Mouse (Mus musculus) naive thymus-derived CD4-positive, alpha-beta T cell, adult 2 months (primary cell): ENCODE measurements around the gene Tmem104.

Experiments
- DNase-seq: peaks from one replicate; pipeline ENCODE4 v3.0.0-alpha.2; 2011; ENCODE audit warnings: low read depth

Gene Tmem104

DNA sequence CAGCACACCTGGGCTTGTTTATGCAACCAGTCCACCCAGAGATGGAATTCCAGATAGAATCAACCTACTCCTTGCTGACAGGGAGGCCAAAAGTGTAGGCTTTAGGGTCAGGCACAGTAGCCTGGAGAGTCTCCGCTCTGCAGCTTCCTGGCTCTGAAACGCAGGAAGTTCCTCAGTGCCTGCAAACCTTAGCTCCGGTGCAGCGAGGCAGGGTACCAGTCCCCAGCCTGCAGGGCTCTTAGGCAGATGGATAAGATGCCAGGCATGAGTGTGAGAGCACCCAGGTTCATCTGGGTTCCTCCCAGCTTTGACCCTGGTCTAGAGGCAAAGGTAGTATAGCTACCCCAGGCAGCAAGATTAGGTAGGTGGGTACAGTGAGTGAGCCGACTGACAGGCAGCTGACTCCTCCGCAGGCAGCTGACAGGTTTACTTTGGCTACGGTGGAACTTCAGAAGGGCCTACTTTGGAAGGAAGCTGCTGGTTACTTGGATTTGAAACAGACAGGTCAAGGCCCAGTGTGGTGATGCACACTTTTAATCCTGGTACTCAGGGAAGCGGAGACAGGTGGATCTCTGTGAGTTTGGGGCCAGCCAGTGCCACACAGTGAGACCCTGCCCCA is 19.5 kb upstream of the Tmem104 start:
- peak; percentile 48 for DNase-seq

DNA sequence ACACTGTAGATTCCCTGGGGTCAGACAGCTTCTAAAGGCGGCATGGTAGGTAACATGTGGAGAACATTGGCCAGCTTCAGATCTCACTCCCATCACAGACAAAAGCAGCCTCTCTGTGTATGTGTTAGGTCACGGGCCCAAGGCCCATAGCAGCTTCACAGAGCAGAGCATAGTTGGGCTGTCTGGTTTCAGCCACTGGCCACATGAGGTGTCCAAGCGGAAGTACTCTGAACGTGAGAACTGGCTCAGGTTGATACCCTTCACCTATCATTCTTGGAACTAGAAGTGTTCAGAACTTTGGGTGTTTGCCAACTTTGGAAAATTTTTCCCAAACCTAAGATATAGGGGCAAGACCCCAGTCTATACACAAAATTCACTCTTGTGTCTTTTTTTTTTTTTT is 17.9 kb upstream of the Tmem104 start:
- DNase-seq = no peak

DNA sequence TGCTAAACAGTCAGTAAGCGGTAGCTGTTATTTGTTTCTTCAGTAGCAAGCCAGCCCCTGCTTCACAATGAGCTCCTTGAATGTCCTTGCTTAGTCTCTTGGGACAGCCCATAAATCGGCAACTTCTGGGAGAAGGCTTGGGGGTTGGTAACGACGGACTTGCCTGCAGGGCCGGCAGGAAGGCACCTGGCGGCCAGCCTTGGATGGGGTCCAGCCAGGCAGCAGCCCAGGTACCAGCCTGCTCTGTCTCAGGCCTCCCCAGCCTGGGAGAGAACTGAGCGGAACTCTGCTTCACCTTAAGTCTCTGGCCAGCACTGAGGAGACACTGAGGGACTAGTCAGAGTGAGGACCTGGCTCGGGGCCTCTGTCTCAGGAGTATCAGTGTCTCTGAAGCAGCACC is 16.2 kb upstream of the Tmem104 start:
- peak; percentile 15 for DNase-seq

DNA sequence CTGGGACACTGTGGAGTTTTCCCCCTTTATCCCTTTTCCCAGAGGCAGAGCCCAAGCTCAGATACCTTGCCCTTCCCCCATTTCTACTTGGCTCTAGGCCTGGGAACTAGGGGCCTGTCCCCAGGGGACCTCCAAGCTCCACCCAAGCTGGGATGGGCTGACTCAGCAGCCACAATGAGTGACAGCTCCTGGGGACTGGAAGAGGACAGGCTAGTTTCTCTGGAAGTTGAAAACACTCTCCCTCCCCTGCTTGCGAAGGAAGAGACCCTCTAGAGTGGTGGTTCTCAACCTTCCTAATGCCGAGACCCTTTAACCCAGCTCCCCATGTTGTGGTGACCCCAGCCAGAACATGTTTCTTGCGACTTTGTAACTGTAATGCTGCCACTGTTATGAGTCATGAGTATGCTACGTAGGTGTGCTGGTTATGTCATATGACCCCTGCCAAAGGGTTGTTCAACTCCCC is 14.4 kb upstream of the Tmem104 start:
- DNase-seq = no peak

DNA sequence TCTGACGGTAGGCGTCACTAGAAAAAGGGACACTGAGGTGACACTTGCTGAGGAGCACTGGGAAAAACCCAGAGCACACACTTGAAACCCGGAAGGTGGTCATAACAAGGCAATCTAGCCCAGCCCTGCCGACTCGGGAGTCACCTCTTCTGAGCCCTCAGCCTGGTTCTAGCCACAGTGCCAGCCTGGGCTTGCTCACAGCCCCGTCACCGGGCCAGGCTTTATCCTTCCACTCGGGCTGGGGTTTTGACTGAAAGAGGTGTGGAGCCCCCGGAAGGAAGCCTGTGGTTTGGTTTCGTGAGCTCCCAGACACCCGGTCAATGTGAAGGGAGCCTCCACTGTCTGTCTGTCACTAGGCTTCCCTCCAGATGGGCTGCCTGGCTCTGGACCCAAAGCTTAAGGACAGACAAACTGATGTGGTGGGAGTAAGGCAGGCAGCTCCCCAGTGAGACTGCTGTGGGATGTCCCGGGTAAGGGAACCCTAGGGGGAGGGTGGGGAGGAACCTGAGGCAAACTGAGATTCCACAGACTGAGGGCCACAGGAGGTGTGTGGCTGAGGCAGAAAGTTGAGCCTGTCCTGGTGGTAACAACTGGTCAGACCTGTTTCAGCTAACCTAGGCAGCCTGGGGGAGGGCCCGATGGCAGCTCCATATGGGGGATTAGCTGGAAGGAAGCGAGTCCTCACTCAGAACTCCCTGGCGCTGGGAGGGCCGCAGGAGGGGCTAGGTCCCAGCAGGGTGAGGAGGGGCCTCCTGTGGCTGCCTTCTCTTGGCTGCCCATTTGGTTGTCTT is 13.5 kb upstream of the Tmem104 start:
- peak; percentile 73 for DNase-seq

DNA sequence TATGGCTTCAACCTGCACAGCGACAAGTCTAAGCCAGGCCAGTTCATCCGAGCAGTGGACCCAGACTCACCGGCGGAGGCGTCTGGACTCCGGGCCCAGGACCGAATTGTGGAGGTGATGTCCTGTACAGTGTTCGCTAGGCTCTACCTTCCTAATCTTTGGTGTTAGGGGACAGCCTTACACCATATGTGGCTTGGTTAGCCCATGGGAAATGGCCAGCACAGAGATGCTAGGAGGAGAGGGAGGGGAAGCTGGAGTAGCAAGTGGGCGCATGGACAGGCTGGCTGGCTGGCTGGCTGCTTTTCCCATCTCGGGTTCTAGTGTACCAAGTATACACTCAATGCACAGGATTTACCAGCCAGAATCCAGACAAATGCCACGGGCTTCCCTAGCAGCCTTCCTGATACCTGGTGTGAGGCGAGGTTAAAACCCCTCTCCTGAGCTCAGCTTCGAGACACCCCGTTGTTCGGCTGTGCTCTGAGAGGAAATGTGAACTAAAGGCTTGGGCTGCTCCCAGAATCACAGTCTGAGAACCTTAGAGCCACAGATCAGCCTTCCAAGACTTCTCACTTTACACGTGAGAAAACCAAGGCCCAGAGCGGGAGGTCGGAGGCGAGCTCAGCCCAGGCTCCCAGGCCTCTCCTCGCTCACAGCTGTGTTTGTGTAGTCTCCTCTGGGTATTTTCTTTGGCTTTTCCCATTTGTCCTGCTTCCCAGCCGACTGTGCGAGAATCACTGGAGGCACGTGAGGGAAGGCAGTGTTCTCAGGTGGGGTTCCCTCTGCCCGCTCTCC is 10.7 kb upstream of the Tmem104 start:
- no peak for DNase-seq

DNA sequence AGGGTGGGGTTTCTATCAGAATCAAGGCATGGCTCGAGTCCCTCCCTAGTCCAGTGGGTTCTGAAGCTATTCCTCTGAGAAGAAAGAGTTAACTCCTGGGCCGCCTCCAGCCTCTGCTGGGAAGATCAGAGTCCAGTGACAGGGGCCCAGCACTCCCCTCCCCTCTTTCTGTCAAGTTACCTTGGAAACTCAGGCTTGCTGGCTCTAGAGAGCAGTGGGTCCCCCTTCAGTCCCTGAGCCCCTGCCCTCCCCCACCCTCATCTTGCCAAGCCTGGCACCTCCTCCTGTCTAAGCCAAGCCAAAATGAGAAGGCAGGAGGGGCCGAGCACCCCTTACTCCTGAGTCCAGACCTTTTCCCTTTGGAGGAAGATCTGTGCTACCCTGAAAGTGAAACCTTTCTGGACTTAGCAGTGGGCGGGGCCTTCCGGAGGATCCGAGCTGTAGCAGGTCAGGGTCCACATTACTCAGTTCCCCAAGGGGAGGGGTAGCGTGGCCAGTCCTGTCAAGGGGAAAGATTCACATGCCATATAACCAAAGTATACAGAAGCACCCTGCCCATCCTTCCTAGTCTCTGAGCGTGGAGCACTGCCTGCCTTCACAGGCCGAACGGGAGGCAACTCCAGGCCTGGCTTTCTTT is 9.6 kb upstream of the Tmem104 start:
- DNase-seq = no peak

DNA sequence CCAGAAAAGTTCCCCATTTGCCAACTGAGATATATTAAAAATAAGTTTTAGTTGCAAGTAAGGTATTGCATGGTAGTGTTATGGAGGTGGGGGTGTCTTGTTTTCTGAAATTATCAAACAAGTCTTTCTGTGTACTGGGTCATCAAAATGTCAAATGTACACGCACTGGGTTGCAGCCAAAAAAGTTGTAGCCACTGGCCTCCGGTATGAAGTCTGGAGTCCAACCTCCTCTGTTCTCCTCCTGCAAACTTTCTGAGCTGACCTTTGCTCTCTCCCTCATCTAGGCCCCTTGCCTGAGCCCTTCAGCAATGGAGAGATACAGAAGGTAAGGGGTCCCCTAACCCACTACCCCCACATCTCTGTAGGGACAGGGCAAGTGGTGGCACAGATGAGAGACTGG is 8.5 kb upstream of the Tmem104 start:
- no peak for DNase-seq

DNA sequence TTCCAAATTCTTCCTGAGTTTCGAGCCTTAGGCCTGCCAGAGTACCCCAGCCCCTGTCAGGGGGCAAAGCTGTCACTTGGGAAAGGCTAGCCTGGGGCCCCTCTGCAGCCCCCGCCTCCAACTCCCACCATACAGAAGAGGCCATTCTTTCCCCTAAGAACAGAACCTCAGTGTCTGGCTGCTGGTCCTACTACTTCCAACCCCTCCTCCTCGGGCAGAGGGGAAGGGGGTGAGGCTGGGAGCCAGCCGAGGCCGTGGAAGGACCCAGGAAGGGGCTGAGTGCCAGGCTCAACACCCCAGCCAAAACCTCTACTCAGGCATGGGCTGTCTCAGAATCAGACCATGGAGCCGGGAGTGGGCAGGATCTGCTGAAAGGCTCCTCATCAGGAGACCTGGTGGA is 8.1 kb upstream of the Tmem104 start:
- no peak for DNase-seq

DNA sequence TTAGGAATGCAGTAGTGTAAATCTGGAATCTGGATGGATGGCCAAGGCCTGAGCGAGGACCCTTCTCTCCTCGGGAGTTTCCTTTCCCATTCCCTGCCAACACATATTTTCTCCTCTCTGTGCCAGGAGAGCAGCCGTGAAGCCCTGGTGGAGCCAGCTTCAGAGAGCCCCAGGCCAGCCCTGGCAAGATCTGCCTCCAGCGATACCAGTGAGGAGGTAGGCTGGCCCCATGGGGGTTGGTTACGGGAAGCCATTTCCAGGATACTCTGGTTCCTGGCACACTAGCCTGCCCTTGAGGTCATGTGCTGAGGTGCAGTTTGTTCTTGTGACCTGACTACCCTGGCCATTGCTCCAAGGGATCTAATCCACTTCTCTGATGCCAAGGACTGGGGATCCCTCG is 7.4 kb upstream of the Tmem104 start:
- DNase-seq = no peak

DNA sequence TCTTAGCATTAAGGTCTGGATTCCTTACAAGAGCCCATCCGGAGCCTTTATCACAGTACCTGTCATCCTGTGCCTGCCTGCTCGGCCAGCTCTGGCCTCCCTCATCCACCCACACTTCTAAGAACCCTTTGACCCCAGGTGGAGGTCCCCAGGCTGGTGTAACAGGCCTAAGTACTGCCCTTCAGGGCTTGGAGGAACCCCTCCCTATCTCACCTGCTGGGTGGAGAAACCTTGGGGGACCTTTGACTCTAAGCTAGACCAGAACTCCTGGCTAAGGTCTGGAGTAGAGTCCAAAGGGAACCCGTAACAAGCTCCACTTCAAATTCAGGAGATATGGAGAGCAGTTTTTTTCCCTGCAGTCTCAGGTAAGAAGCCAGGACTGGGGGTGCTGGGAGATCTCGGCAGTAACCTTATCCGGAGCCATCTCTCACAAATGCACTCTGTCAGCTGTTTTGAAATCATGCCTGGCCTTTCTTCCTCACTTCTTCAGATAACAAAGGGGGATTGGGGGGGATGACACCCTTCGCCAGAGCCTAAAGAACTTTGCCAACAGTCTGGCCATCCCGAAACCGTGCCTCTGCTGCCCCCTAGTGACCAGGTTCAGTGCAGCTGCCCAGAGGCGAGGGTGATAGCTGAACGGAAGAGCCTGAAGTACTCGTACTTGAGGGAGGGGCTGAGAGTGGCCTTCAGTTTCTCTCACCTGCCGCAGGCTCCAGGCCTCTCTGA is 5.2 kb upstream of the Tmem104 start:
- peak; percentile 93 for DNase-seq

DNA sequence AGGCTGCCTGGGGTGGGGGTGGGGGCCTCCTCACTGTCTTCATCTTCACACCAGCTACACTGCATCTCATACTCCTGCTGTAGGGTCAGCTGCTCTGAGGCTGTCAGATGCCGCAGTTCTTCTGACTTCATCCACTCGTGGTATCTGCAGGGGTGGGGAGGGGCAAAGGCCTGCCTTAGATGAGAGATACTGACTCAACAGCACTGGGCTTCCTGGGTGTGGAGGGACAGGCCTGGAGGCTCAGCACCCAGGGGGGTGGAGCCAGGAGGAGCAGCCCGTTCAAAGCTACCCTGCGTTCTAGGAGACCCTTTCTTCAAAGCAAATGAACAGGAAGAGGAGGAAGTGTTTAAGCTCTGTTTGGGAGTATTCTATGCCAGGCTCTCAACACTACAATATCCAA is 2.3 kb upstream of the Tmem104 start:
- DNase-seq = peak; percentile 68

DNA sequence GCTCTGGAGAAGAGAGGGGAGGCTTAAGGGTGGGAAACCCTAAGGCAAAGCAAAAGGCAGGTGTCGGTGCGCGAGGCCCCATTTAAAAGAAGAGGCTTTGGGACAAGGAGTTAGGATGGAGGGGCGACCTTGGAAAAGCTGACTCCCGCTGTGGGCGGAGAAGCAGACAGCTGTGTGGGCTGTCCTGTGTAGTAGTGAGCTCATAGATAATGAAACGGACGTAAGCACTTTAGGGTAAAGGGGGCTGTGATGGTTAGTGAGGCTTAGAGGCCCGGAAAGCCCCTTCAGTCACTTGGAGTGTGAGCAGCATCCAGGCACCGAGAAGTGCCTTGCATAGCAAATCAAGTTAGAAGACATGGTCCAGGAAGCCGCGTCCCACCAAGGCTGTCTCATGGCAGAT is 406 bp downstream of the Tmem104 start, which contains the start of gene Nat9:
Gene Nat9, minus strand, starts transcription at position 167 of the 400 bp plus-strand sequence.
- DNase-seq = peak; percentile 73

DNA sequence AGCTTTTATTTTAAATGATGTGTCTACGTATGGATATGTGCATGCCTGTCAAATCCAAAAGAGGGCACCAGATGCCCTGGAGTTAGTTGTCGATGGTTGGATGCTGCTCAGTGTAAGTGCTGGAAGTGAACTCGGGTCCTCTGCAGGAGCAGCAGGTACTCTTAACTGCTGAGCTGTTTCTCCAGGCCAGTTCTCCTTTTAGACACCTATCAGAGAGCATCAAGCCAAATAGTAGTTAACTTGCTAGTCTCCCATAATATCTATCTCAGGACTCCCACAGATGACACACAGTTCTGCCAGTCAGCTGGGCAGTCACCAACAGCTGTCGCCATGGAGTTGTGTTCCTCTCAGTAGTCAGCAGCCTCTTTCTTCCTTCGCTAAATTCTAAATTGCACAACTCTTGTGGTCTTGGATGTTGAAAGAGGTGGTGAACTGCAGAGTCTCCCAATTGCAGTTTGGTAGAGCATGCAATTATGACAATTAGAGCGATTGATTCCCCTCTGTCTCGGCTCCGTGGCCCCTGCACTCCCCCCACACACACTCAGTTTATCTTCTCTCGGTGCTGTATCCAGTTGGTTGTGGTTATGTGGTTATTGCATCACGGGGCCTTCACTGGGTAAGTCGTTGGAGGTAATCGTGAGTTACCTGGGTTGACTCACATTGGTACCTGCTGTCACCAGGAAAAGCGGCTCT is 1.4 kb downstream of the Tmem104 start:
- DNase-seq = no peak

DNA sequence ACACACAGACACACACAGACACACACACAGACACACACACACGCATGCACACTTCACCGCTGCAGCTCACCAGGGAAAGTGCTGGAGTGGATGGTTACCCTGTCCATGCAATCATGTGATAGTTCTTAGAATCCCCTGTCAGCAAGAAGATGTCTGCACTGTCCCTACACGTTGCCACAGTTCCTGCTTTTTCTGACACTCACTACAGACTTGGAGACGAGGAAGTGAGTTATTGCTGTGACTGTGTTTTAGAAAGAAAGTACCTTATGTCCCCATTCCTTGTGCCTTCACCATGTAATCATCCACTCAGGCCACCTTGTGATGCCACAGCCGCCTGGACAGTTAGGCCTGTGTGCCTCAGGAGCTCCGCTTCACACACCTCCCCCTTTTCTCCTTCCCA is 2.0 kb downstream of the Tmem104 start:
- no peak for DNase-seq

DNA sequence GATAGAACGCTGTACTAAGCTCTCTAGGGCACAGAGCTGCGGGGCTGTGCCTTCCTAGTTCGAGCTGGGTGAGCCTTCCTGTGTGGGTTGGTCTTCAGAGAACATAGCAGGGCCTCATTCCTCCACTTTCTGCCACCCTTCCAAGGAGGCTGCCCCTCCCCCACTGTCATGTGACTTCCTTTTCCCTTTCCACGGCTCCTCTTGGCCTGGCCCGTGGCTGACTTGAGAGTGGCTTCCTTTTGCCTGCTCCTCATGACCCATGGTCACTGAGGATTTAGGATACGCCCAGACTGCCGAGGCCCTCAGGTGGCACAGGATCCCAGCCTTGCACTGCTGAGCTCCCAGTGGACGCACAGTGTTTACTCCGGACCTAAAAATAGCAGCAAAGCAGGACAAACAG is 4.9 kb downstream of the Tmem104 start:
- no peak for DNase-seq

DNA sequence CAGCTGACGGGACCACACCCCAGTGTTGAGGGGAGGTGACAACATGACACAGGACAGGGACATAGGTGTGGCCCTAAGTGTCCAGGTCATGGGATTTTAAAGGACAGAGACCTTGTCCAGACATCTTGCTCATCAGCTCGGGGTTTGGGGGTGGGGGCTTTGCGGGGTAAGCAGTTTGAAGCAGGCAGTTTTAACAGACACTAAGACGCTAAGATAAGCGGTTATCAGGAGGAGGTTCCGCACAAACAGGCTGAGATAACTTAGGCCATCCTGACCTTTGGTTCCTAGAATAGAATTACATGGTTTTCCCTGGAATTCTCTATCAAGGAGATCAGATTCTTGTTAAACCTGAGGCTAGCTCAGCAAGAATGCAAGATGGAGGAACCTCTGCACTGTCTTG is 7.4 kb downstream of the Tmem104 start:
- DNase-seq = no peak

DNA sequence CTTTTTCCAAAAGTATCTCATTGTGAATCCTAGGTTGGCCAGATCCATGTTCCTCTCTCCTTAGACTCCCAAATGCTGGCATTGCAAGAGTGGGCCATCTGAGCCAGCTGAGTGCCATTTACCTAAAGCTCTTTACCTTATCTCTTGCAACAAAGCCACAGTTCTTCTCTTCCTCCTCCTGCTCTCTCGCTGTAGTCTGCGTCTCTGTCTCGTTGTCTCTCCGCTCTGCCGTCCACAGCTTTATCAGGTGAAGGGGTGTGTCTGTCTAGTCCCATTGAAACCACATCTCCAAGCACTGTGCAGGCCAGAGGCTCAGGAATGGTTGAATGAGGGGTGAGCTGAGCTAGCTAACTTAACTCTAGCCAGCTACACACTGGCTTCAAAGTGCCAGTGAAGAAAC is 8.6 kb downstream of the Tmem104 start:
- no peak for DNase-seq

DNA sequence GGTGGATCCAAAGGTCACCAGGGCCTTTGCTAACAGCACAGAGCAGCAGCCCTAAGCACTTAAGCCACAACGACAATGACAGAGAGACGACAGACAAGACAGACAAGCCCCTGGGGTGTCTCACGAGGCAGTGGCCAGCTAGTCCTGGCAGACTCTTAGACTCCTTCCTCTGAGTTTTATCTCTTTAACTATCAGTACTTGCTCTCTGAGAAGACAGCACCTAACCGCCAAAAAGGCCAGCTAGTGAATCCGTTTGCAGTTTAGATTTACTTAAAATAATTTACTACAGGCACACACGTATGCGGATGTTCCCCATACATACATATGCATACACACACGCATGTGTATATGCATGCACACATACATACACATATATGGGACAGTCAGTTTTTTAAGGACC is 10.3 kb downstream of the Tmem104 start:
- no peak for DNase-seq

DNA sequence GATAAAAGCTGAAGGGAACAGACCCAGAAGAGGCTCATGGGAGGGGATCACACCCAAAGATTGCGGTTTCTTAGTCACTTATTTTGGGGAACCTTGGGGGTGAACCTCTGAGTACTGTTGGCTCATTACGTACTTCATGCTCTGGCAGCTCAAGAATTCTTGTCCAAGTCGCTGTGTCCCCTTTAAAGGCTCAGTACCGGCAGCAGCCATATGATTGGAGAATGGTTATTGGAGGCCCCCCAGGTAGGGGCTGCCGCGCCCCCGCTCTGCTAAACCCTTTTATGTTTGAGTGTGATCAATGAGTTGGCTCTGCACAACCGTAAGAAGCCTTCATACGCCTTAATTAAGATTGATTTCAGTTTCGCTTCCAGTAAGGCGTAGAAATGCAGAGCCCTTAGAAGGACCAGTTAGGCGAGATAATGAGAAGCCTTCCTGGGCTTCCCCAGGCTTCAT is 11.7 kb downstream of the Tmem104 start:
- DNase-seq = peak; percentile 70

DNA sequence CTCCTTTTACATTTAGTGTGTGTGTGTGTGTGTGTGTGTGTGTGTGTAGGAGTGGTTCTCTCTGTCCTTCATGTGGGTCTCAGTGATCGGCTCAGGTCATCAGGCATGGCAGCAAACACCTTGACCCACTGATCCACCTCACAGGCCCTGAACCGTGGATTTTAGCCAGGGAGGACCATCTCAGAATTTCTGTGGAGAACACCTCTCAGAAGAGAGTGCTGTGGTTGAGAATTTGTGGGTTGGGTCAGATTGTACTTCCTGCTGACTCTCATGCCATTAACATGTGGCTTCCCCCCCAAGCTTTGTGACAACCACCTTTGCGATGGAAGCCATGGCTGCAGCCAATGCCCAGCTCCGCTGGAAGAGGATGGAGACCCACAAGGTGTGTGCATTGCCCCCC is 13.2 kb downstream of the Tmem104 start:
- DNase-seq = no peak
